Mouse (Mus musculus) monocyte, adult 2 months (primary cell): Measurements from ENCODE around the gene Dph2.

Source experiments
- DNase-seq, 2 experiments: peaks; one replicate each; pipeline ENCODE4 v3.0.0; 2022; ENCODE audit warnings: low spot score in 2 of 2, low read depth in 1 of 2

Dph2 gene

DNA sequence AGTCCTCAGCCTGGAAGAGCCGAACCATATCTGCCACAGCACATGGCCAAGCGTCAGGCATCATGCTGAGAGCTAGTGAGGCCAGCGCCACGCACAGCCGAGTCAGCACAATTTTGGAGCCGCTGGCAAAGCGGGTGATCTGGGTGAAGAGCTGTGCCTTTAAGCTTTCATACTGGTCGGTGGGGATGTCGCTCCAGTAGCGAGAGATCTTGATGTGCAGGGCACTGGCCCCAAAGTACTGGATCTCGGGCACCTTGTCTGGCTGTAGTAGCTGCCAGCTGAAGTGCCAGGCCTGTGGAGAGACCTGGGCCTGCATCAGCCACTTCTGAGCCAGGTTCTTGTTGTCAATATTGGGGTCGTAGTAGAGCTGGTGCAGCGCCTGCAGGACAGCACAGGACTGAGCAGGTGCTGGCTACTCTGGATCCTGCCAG lies 20.3 kb upstream of the Dph2 start:
- DNase-seq: no peak

DNA sequence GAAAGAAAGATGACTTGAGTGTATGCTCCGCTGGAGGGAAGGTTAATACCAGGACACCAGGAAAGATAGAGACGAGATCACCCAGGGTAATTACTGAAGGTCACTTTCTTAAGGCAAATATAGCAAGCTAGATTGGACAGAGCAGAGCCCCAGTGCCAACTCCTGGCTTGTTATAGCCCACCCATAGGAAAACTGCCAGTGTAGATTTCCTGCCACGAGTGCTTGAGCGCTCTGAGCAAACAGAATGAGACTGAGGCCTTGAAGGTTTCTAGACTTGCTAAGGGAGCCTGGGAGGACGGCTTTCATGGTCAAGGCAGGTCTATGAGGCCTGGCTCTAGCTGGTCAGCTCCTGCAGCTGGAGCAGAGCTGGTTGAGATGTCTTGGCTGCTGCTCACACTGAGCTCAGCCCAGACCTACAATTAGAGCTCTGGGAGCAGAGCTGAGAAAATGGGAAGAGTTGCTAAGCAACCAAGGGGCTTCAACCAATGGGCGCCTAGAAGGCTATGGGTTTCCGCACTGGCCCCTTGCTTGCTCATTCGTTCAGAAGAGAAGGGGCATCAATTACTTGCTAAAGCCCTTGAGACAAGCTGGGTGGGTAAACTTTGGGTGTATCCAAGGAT lies 17.1 kb upstream of the Dph2 start:
- no peak for DNase-seq

DNA sequence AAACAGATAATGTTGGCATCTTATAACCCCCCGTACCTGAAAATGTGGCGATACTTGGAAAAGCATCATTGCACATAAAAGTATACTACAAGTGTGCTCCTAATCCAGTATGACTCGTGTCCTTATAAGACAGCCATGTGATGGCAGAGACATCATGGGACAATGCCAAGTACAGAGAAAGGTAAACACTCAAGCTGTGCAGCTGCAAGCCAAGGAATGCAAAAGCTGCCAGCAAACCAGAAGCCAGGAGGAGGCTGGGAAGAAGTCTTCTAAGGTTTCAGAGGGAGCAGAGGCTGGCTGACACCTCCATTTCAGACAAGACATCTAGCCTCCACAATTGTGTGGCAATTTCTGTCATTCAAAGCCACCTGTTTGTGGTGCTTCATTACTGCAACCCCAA lies 14.4 kb upstream of the Dph2 start:
- no peak for DNase-seq

DNA sequence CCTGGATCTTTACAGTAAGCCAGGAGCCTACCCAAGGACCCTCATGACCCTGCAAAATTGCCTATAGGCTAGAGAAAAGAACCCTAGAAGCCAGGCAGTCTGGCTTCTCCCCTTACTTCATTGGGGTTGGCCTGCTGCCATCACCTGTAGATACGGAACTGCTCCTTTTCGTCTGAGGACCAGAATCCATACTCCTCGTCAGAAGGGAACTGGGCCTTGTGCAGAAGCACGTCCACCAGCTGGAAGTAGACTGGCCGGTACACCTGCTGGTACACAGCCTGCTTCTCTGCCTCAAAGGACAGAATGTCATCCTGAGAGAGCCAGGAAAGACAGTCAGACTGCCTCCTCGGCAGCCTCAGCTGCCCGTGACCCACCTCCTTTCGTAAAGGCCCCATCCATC lies 12.9 kb upstream of the Dph2 start:
- no peak for DNase-seq

DNA sequence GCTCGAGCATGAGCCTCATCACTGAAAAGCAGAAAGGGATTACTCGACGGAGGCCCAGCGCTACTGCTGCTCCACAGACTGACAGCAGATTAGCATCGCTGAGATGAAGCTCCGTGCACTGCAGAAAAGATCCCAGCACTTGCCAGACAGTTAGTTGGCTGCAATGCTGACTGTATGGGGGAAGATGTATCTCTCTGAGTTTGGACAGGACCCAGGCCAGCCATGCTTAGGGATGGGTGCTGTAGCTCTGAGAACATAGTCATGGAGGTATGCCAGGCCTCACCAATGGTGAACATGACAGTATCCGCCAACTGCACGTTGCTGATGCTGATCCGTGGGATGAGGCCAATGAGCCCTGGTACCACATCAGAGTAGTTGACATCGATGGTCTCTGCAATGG lies 12.3 kb upstream of the Dph2 start:
- DNase-seq: no peak

DNA sequence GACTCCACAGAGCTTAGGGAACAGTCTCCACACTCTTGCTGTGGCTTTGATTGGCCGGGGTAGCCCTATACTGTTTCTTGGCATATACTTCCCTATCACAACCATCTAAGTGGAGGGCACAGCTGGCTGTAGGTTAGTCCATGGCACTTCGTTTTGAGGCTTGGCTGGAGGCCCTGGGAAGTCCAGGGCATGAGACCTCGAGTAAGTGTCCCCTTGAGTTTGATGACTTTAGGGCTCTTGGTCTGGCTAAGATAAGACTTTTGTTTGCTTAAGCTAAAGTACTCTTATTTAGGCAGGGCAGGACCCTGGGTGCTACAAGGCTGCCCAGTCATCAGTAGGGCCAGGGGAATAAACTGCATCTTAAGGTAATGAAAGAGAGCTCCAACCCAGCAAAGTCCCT lies 6.3 kb upstream of the Dph2 start:
- DNase-seq: no peak

DNA sequence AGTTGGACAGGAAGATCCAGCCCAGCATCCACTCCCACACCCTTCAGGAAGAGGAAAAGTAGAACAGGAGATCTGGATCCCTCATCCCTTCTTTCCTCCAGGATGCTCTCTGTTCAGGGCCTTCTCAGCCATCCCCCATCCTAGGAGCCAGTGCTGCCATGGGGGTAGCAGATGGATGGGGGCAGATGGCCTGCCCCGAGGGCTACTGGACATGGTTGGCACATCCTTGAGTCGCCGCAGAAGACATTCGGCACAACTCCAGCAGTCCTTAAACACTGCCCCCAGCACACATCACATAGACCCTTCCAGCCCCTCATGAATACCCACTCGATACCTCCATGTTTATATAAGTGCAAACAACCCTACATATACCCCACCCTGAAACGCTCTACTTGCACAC lies 4.2 kb upstream of the Dph2 start:
- DNase-seq: no peak

DNA sequence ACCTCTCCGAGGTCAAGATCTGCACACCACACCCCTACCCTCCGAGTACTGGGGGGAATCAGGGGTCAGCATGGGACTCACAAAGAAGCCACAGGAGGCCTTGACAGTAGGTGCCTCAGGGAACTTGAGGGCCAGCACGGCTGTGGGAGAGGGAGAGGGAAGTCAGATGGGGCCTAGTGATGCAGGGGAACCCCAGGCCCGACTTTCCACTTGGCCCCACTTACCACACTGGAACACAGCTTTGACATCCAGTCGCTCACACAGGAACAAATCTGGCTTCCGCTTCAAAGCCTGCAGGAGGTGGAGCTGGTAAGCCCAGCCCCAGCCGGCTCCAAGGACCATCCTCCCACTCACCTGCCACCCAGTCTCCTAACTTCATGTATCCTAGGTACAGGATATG lies 3.5 kb upstream of the Dph2 start:
- DNase-seq: no peak

DNA sequence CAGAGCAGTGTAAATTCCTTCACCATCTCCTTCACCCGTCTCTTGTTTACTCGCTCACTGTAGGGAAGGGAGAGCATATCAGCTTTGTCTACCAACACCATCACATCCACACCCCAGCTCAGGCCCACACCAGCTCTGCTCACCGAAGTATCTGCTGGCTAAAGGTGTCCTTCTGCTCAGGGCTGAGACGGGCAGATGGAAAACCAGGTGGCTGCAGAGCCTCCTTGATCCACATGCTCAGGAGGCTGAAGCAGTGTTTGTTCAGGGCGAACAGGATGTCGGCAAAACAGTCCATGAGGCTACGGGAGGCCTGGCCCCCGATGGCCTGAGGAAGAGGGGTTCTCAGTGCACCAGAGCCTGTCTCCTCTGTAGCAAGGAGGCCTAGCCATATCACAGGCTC lies 2.8 kb upstream of the Dph2 start:
- no peak for DNase-seq

DNA sequence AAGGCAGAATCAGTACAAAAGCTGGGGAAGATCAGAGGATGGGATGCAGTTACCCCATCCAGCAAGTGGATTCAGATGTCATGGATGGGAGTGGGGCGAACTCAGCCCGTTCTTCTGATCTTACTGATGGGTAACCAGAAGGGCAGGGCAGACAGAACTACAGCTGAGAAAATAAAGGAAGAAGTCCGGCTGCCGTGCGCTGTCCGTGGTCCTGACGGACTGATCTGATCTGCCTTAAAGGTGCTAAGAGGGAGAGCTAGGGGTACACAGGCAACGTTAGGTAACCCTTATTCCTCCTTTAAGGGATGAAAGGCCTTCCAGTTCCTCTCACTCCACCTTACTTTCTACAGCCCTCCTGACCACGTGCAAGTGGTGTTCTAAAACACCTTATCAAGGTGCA lies 1.5 kb upstream of the Dph2 start:
- no peak for DNase-seq

DNA sequence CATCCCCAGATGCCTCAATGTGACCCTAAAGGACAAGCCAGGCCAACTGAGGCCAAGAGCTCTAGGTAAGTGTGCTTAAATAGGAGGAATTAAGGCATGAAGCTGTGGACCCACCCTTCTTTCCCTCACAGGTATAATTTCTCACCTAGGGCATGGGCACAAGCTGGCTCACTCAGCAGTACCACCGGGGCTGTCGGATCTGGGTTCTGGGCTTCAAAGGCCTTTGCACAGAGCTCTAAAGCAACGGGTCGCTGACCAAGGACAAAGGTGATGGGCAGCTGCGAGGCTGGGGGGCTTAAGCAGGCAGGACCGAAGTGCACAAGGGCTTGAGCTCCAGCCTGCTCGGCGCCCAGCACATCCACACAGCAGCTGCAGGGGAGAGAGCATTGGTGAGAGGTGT lies 1.1 kb downstream of the Dph2 start:
- no peak for DNase-seq

DNA sequence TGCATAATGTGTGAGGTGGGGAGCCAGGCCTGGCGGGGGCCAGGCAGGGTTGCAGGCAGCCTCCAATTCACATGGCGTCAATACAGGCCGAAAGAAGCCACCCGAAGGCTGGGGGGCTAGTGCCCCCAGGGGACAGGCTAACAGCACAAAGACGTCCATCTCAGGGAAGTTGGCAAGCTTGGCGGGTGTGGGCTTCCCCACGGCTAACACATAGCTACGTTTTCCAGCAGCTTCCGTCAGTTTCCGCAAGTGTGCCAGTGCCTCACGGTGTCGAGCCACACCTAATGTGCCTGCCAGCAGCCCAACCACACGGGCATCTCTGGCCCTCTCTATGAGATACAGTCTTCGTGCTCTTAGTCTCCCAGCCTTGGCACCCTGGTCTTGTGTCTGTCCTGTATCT lies 1.8 kb downstream of the Dph2 start:
- no peak for DNase-seq

DNA sequence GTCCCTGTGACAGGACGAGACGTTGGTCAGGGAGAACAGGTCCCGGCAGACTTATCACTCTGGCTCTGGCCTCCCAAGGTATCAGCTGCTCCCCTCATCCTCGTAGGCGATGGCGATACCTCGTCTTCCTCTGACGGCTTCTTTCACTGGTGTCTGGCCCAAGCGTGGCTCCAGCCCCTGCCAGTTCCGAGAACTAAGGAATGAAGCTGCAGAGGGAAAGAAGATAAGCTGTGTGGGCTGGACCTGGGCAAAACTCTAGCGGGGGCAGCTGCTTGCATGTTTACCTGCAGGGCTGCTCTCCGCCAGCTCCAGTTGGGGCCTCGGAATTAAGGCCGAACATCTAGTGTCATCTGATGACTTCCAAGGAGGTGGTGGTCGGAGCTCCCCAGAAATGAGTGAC lies 2.4 kb downstream of the Dph2 start:
- no peak for DNase-seq

DNA sequence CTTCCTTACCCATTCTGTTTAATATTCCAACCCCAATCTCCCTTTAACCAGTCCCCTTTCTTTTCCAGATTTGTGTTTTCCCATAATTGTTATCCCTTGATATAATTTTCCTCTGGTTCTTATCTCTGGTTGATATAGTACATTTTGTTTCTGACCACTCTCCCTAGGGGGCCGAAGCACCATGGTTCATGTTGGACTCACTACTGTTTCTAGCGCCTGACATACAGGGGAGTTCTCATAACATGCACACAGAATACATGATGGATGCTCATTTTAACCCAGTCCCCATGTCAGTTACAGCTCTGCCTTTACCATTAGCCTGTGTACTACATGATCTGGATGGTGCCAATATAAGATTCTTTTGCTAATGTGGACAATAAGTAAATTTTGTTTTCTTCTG lies 3.9 kb downstream of the Dph2 start:
- no peak for DNase-seq

DNA sequence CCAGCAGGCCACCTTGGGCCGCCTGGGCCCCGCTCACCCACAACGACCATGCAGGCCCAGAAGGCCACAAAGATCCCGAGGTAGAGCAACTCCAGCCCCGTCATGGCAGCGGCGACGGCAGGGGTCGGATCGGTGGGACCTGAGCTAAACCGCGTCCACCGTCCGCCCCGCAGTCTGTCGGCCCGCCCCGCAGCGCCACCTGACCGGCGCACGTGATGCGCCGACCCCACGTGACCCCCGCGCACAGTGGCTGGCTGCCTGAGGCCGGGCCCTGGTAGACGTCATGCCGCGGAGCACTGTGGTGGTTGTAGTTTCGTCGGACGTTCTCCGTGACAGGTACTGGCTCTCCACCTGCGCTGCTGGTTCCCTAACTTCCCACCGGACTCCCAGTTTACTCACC lies 4.7 kb downstream of the Dph2 start, which contains the start of gene Atp6v0b:
Gene Atp6v0b (minus strand): TSS at position 201 of the 400 bp plus-strand sequence.
- DNase-seq: peak; percentile 72 to 86

DNA sequence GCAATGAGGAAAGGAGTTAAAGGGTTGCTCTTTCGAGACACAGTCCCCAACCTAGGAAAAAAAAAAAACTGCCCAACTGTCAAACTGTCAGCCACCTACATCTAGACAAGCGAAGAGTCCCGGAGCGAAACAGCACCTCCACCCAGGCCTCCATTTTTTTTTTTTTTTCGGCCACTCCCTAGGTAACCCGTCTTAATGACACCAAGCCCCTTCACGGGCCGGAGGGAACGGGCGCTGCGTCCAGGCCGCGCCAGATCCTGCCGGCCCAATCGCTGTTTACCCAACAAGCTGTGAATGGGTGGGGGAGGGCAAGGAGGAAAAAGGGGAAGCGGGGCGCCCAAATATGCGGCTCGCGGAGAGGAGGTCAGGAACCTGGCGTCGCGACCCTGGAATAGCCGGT lies 5.2 kb downstream of the Dph2 start:
- peak in 1 of 2 experiments; percentile 31 for DNase-seq

DNA sequence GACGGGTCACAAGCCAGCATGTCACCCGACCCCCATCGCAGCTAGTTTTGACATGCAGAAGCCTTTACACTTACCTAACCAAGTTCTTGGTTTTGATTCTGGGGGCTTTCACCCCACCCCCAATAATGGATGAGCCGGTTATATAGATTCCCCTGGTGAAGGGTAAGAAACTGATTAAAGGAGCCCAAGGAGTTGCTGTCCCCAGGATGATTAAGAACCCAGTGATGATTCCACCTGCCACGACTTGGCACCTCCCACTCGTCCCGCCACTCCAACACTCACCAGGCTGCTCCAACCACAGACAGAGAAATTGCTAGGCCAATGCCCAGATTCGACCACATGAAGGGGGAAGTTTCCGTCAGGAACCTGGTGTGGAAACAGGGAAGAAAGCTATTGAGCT lies 5.8 kb downstream of the Dph2 start:
- DNase-seq: no peak

DNA sequence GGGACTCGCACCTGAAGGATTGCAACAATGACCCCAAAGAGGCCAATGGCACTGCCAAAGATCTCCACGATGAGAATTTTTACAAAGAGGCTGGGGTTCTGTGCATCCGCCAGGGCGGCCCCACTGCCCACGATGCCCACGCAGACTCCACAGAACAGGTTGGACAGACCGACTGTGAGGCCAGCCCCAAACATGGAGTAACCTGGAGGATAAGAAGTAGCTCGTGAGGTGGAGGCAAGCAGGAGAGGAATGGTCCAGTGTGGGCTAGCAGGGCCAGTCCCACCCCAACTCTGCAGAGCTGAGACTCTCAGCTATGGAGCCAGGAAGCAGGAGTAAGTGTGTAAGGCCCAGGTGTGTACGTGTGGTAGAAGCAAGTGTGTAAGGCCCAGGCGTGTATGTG lies 6.7 kb downstream of the Dph2 start:
- DNase-seq: no peak

DNA sequence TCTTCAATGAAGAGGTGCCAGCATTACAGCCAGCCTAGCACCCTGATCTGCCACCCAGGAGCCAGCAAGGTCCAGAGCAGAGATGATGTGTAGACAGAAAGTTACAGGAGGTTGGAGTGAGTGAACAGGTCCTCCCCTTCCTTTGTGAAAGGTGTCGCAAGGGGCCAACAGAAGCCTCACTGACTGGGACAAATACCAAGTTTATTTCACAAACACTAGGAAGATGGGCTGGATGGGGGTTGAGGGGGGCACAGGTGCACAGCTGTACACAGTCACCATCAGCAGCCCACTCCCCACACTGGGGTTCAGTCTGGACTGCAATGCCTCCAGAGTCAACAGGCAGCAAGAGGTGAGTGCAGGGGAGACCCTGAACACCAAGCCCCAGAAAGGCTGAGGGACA lies 7.7 kb downstream of the Dph2 start:
- DNase-seq: no peak

DNA sequence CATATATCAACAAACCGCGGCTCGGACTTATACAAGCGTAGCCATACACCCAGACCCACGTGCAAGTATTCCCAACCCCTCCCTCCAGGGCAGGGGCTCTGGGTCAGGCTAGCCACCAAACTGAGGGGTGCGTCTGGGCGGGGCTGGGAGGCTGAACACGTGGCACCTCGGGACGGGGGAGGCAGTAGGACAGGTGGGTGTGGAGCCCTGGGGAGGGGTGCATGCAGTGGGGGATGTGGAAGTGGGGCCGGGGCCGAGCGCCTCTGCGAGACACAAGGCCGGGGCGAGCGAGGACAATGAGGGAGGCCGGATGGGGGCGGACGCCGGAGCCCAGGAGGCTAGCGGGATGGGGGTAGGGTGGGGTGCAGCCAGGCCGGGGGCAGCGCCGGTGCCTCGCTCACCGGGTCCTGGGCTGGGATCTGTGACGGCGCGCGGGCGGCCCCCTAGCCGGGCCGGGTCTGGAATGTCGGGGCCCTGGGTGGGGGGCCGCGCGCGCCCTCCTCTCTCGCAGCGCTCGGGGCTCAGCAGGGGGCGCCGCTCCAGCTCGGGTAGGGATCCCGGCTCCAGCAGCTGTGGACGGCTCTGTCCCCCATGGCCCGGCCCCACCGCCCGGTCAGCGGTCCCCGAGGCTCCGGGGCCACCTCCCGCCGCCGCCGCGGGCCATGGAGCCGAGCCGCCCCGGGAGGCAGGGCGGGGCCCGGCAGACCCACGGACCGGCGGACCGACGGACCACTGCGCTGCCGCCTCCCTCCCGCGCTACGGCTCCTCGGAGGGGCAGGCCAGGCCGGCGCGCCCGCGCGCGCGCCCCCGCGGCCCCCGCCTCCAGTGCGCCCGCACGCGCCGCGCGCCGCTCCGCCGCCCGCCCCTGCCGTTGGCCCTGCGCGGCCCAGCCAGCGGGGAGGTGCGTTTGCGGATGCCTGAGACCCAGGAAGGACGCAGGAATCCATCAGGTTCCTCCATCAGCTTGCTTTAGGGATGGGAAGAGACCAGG lies 8.8 kb downstream of the Dph2 start, which contains the start of gene B4galt2:
Gene B4galt2 (minus strand): TSS at position 787 of the 991 bp plus-strand sequence.
- no peak for DNase-seq

DNA sequence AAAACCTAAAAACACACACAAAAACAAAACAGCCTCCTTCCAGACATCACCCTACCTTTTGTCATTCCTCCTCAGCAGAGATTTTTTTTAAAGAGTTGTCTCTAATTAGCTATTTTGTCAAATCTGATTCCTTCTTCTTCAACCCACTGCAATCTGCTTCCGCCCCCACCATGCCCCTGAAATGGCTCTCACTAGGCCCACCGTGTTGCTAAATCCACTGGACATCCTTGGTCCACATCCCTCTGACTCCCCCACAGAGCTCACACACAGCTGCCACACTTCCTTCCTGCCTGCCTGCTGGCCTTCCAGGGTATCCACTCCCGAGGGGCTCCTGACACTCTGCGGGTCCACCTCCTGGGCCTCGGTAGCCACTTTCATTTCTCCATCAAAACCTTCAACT lies 13.1 kb downstream of the Dph2 start:
- no peak for DNase-seq

DNA sequence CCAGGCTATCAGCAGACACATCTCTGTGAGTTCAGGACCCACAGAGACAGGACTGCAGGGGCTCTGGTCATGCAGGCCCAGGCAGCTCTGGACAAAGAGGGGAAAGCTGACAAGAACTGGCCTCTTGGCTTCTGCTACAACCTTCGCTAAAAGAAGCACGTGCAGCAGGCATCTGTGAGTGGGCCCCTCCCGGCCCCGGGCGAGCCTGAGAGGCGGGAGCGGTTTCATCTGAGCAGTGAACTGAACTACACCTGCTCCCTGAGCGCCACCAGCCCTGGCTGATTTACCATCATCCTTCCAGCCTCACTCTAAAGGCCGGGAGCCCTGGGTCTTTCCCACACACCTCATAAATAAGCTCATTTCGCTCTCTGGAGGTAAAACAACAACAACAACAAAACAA lies 13.5 kb downstream of the Dph2 start:
- DNase-seq: no peak
